Mouse (Mus musculus): ENCODE results near the gene Grwd1.

DNA sequence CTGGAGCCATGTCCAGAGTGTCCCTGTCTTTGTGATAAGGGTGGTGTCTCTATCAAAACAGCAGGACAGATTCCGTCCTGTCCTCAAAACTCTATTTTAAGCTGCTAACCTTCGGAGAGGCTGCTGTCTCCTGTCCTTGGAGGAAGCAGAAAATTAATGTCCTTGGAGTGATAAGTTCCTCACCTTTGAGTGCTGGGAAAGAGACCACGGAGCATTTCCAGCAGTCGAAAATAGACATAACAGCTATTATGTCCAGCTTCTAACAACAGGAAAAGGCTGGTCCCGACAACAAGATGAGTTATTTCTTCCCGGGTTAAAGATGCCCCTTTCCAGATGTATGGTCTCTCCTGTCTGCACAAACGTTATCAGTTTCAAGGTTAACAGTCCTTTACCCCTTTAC, 55.5 kb downstream of the Grwd1 start:
- TF ChIP-seq POLR2A (IDR thresholded peaks at IDR 0.05; ENCODE audit: low read depth, low read length): no peak
- no peak for TF ChIP-seq CTCF (IDR thresholded peaks at IDR 0.05; ENCODE audit: extremely low read depth, insufficient read depth, insufficient read length, insufficient replicate concordance)
